19 mouse cellular contexts compared by ENCODE assay signal in the genomic region with DNA sequence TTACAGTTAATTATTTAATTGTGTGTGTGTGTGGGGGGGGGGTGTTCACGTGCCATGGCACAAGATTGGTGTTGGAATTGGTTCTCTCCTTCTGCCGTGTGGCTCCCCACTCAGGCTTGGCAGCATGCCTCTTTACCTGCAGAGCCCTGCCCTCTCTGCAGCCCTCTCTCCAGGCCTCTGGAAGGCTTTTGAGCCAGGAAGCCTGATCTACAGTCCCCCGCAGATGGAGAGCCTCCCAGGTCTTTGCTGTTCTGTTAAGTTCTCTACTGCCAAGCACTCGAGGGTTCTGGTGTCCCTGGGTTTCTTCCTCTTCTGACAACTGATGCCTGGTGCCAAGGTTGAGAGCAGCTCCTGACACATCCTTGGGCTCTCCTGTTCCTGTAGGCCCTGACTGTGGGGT. TPM values are rescaled to one million over a fixed set of nuclear protein-coding genes. Genes with fewer than 3 reads are reported as not detected.
DNase-seq lines count a peak whose midpoint lies in the region; ATAC-seq lines count a peak whose summit lies in the region.
"Had no signal": no experiment of that assay in that cellular context is flagged by ENCODE, and none has a peak within 500 bp of the region (broad histone marks: within the 10 kb centered on the region; RNA-seq: fewer than 3 reads in every experiment).

No protein-coding gene starts in this region.

- WGBS in hindbrain, embryonic 15.5 days: 70% methylated on average over 4 of the region's 4 CpGs
- 80% methylated on average over 4 of the region's 4 CpGs for WGBS in hindbrain, embryonic 10.5 days
- 63% methylated on average over 4 of the region's 4 CpGs for WGBS in embryonic facial prominence, embryonic 10.5 days

- peaks cover 6% of the 10 kb centered on the region for H3K36me3 ChIP-seq in hindbrain, embryonic 15.5 days
- H3K36me3 ChIP-seq in hindbrain, embryonic 10.5 days: peaks cover 71% of the 10 kb centered on the region
- H3K36me3 ChIP-seq in embryonic facial prominence, embryonic 10.5 days (replicated peaks): peaks cover 68% of the 10 kb centered on the region

- no peak overlapping the region for H3K4me3 ChIP-seq in hindbrain, embryonic 15.5 days
- H3K4me3 ChIP-seq in hindbrain, embryonic 10.5 days: no peak overlapping the region
- H3K4me3 ChIP-seq in embryonic facial prominence, embryonic 10.5 days: no peak overlapping the region
- H3K4me3 ChIP-seq: erythroblast, embryonic 14.5 days; heart, adult 2 months; limb, embryonic 15.5 days had no signal

- H3K4me2 ChIP-seq in hindbrain, embryonic 15.5 days: no peak overlapping the region
- H3K4me2 ChIP-seq: limb, embryonic 15.5 days had no signal

- ATAC-seq in hindbrain, embryonic 15.5 days (ENCODE audit: low FRiP score, low read depth): no peak

- H3K4me1 ChIP-seq in hindbrain, embryonic 15.5 days (replicated peaks): peaks cover 53% of the 10 kb centered on the region
- peaks cover 29% of the 10 kb centered on the region for H3K4me1 ChIP-seq in hindbrain, embryonic 10.5 days (replicated peaks)
- H3K4me1 ChIP-seq in embryonic facial prominence, embryonic 10.5 days: peaks cover 16% of the 10 kb centered on the region

- H3K27ac ChIP-seq in hindbrain, embryonic 15.5 days (replicated peaks): peak overlapping the region; percentile 52
- H3K27ac ChIP-seq in hindbrain, embryonic 10.5 days: no peak overlapping the region
- no peak overlapping the region for H3K27ac ChIP-seq in embryonic facial prominence, embryonic 10.5 days (replicated peaks)
- H3K27ac ChIP-seq: heart, adult 2 months; limb, embryonic 15.5 days had no signal

- H3K9me3 ChIP-seq in hindbrain, embryonic 15.5 days: no peaks in the 10 kb centered on the region
- H3K9me3 ChIP-seq in hindbrain, embryonic 10.5 days: no peaks in the 10 kb centered on the region
- H3K9me3 ChIP-seq in embryonic facial prominence, embryonic 10.5 days: no peaks in the 10 kb centered on the region
- H3K9me3 ChIP-seq: limb, embryonic 15.5 days had no signal

- H3K27me3 ChIP-seq in hindbrain, embryonic 15.5 days: no peaks in the 10 kb centered on the region
- no peaks in the 10 kb centered on the region for H3K27me3 ChIP-seq in hindbrain, embryonic 10.5 days (ENCODE audit: insufficient read depth, poor library complexity, severe bottlenecking)
- no peaks in the 10 kb centered on the region for H3K27me3 ChIP-seq in embryonic facial prominence, embryonic 10.5 days (replicated peaks; ENCODE audit: low read depth, poor library complexity, severe bottlenecking)
- H3K27me3 ChIP-seq: limb, embryonic 15.5 days had no signal

- H3K9ac ChIP-seq in hindbrain, embryonic 15.5 days: no peak overlapping the region
- H3K9ac ChIP-seq: limb, embryonic 15.5 days had no signal

- no peak for DNase-seq in hindbrain, embryonic 10.5 days (ENCODE audit: low spot score)
- DNase-seq in Muller cell, postnatal 12 days (ENCODE audit: inconsistent ontology term): peak; percentile 11
- peak; percentile 79 for DNase-seq in cerebellum, adult 11 months
- DNase-seq in cerebellum, postnatal 14 days: peak; percentile 91 to 96
- DNase-seq in thymus, adult 18-20 months: no peak
- DNase-seq in embryonic facial prominence, embryonic 10.5 days (ENCODE audit: low spot score): no peak
- DNase-seq: gastrocnemius, postnatal 10 days; heart, adult 2 months; kidney, adult 18-20 months; kidney, postnatal 36 days; layer of hippocampus, adult 9-11 months; lung, postnatal 10 days had no signal

RNA-seq across cellular contexts. Expression of a gene that starts 17.9 kb away (rescaled TPM):
- polyA plus RNA-seq in hindbrain, embryonic 15.5 days (2015; fragmentation: Nextera tagmentation; extraction: Ambion mirVana): 1,126 and 1,158 TPM in 2 replicates
- 2,517 and 3,327 TPM in 2 replicates for polyA plus RNA-seq in hindbrain, embryonic 10.5 days (2016; fragmentation: Nextera tagmentation; extraction: Ambion mirVana)
- polyA plus RNA-seq in embryonic facial prominence, embryonic 10.5 days (2016; fragmentation: Nextera tagmentation; extraction: Ambion mirVana): 3,458 and 4,025 TPM in 2 replicates

RNA-seq across cellular contexts. Expression of a gene that starts 27.0 kb away (rescaled TPM):
- polyA plus RNA-seq in hindbrain, embryonic 15.5 days (2015; fragmentation: Nextera tagmentation; extraction: Ambion mirVana): 32.5 and 33.8 TPM in 2 replicates
- 29.4 and 40.4 TPM in 2 replicates for polyA plus RNA-seq in hindbrain, embryonic 10.5 days (2016; fragmentation: Nextera tagmentation; extraction: Ambion mirVana)
- polyA plus RNA-seq in embryonic facial prominence, embryonic 10.5 days (2016; fragmentation: Nextera tagmentation; extraction: Ambion mirVana): 26.1 and 31.4 TPM in 2 replicates

RNA-seq across cellular contexts. Expression of a gene that starts 53.3 kb away (rescaled TPM):
- polyA plus RNA-seq in hindbrain, embryonic 15.5 days (2015; fragmentation: Nextera tagmentation; extraction: Ambion mirVana): not detected in 2 replicates
- 0.14 TPM in 1 of 2 replicates, not detected in the other for polyA plus RNA-seq in hindbrain, embryonic 10.5 days (2016; fragmentation: Nextera tagmentation; extraction: Ambion mirVana)
- polyA plus RNA-seq in embryonic facial prominence, embryonic 10.5 days (2016; fragmentation: Nextera tagmentation; extraction: Ambion mirVana): 0.27 TPM in 1 of 2 replicates, not detected in the other
- polyA plus RNA-seq: erythroblast, embryonic 14.5 days; frontal cortex, adult 2 months; heart, adult 2 months; heart, embryonic 16.5 days; liver, embryonic 16.5 days; urinary bladder, adult 2 months had no signal

Comparison
In these comparisons a context has a peak if more than half of its experiments do, and no peak if none do; other contexts are left out.
1. DNase-seq: peak in Muller cell, postnatal 12 days (single experiment), cerebellum, adult 11 months (single experiment) and cerebellum, postnatal 14 days (2 of 2); none in hindbrain, embryonic 10.5 days (single experiment), thymus, adult 18-20 months (0 of 2) and embryonic facial prominence, embryonic 10.5 days (single experiment).